Mouse (Mus musculus) retina, embryonic 14.5 days (tissue): Measurements from ENCODE around the gene Dedd.

ENCODE experiments used
- DNase-seq: peaks from one replicate; pipeline ENCODE4 v3.0.0-alpha.2; 2015; ENCODE audit warnings: low spot score

Dedd gene

DNA sequence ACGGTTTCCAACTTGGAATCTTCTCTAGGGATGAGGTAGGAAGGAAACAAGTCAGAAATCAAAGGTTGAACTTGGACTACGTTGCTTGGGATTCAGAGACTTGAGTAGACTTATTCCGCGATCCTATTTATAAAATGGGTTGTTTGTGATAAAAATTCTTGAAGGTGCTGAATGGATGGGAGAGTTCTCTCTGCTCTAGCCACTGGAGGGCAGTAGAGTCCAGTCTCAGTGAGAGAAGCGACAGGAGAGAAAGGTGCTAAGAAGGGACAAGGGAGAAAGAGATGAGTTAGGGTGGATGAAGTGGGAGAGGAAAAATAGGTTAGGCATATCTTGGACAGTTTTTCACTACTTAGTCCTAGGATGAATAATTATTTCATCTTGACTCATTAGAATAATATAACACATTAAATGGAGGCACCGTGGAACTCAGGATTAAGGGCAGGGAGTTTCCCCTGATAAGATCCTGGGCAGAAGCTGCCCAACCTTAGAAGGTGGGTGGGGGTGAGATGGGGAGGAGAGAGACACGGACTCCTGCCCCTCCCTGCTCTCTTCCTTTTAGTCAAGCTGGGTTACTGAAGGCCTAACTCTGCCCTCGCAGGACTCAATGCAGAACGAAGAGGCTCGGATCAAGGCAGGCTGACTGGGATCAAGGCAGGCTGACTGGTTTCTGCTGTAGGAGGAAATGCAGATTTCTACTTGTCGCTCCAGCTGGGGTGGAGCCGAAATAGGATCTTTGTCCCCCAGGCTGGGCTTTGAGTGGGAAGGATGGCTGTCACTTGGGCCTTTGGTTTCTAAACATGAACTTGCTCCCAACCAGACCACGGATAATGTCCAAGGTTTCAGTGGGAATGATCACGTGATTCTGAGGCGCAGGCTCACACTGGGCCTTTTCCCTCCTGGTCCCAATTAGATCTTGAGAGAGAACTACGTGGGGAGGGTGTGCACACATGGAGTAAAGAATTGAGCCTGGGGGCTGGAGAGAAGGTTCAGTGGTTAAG is 32.5 kb downstream of the Dedd start:
- peak; percentile 90 for DNase-seq

DNA sequence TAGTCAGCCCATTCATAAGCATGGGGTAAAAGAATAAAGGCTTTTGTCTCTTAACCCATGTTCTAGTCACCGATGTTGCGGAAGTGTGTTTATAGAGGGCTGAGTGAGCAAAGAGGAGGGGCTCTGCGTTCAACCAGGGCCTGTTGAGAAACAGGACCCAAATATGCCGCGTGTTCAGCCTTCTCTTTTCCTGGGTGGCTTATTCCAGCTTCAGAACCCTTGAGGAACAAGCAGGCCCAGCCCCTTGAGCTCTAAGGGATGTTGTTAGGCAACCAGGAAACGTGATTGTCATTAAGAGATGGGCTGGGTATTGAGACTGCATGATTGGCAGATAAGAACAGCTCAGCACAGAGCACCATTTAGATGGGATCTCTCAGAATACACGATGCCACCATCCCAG is 37.0 kb downstream of the Dedd start:
- DNase-seq = no peak

DNA sequence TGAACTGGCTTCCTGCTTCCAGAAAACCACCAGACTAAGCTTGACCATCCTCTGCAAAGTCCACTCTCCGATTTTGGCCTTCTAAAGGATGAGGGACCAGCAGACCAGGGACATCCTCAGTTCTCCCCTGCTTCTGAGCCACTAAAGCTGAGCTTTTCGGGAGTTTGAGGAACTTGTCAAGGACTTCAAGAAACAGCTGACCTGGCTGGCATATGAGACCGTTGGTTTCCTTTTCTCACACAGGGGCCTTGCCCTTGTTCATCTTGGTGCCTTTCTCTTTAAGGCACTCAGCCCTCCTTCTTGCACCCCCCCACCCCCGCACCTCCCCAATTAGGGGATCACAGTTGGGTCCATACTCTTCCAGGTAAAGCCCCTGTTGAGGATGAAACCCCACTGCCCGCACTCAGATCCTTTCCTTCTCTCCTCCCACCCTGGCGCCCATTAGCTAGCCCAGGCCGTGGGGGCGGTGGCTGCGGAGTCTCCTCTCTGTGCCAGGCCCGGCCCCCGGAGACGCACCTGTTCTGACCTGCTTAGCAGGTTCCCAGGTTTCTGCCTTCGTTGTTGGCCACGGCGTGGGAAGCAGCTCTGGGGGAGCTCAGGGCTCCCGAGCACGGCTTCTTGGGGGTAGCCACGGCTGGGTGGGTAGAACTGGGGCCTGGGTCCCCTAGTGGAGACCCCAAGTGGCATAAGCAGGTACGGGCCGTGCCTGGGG is 41.1 kb downstream of the Dedd start, which contains the start of gene Nectin4:
Nectin4 (plus strand) TSS at position 255 of the 712 bp plus-strand sequence.
- no peak for DNase-seq

DNA sequence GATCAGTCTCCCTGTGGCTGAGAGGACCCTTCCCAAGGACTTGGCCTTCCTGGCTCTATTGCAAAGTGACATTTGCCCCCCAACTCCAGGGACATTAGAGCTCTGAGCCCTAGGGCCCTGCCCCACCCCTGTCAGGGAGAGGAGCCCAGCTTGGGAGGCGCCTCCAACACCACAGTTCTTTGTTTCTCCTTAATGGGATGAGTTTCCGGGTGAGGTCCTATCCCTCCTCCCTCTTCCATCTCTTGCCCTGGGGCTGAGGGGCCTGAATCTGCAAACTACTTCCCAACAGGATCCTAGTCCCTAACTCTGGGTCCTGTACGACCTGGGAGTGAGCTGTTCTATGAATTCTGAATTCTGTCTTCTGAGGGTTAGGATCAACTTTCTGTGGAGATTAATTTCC is 43.9 kb downstream of the Dedd start:
- no peak for DNase-seq

DNA sequence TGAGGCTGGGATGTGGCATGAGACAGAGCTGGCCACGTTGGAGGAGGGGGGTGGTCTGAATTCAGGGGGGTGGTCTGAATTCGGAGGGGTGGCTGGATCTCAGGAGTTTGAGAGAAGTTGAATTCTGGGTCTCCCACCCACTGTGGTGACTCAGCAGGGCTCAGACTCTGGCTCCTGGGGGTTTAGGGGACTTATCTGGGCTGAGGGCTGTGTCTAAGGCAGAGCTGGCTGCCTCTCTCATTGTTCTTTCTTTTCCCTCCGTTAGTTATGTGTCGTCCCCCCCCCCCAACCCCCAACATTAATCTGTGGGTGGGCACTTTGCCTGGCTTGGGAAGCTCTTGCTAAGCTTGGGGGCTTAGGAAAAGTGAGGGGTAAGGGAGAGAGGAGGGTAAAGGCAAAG is 45.0 kb downstream of the Dedd start:
- no peak for DNase-seq

DNA sequence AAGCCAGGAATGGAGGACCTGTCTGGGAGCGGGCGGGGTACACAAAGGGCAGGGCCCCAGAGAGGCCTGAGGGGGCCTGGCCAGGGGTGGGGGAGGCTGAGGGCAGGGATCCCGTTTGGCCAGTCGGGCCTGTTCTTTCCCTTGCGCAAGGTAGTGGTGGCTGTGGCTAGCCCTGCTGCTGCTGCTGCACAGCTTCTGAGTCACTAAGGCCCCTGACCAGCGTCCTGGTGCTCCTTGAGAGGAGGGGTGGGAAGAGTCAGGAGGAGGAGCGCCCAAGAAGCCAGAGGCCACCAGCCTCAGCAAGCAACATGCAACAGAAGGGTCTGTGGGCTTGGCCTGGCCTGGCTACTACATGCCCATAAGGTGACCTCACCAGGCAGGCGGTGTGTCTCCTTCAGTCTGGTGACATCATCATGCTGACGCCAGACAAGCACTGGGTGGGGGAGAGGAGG is 46.7 kb downstream of the Dedd start:
- no peak for DNase-seq

DNA sequence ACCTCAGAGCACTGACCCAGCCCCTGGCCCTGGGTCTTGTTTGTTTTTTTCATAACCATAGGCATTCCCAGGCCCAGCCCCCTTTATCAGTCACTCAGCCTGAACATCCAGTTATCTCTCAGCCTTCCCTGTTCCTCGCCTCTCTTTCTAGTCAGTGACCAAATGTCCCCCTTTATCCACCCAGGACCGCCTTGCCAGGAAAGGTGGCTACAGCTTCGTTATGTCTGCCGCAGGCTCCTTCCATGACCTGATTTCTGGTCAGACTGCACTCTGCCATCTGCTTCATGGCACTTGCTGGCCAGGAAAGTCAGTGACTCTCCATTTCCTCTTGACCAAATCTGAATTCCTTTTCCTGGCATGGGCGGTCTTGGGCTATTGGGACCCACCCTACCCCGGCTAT is 49.4 kb downstream of the Dedd start:
- DNase-seq = no peak

DNA sequence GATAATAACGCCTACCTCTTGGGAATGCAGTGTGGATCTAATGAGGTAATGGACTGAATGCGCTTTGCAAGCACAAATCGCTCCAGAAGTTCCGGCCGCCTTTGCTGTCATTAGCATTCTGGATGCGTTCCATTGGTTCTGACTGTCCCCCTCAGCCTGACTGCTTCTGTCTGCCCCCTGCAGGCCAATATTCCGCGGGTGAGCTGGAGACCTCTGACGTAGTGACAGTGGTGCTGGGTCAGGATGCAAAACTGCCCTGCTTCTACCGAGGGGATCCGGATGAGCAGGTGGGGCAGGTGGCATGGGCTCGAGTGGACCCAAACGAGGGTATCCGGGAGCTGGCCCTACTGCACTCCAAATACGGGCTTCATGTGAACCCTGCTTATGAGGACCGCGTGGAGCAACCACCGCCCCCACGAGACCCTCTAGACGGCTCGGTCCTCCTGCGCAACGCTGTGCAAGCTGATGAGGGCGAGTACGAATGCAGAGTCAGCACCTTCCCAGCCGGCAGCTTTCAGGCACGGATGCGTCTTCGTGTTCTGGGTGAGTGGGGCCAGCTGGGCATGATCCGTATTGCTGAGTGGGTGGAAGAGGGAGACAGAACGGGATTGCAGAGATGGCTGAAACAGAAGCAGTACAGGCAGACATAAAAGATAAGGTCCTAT is 51.1 kb downstream of the Dedd start:
- peak; percentile 83 for DNase-seq

DNA sequence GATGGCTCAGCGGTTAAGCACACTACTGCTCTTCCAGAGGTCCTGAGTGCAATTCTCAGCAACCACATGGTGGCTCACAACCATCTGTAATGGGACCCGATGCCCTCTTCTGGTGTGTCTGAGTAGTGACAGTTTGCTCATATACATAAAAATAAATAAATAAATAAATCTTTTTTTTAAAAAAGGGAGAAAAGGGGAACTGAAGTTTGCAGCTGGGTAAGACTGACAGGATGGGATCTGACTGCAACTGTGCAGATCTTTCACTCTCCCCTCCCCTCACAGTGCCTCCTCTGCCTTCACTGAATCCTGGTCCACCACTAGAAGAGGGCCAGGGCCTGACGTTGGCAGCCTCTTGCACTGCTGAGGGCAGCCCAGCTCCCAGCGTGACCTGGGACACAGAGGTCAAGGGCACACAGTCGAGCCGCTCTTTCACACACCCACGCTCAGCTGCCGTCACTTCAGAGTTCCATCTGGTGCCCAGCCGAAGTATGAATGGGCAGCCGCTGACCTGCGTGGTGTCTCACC is 53.2 kb downstream of the Dedd start:
- no peak for DNase-seq

DNA sequence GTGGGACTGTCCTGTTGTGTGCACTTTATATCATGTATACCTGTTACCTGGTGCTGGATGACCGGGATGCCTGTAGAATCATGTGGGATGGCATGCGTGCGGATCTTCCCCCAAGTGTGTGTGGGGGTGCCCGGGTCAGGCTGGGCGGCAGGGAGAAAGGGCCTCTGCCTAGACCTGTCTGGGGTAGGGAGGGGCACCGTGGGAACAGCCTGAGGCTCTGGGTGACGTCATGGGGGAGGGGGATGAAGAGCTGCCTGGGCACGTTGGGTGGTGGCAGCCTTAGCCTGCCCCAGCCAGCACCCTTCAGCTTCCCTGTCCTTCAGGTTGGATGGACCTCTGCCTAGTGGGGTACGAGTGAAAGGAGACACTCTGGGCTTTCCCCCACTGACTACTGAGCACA is 55.4 kb downstream of the Dedd start:
- no peak for DNase-seq

DNA sequence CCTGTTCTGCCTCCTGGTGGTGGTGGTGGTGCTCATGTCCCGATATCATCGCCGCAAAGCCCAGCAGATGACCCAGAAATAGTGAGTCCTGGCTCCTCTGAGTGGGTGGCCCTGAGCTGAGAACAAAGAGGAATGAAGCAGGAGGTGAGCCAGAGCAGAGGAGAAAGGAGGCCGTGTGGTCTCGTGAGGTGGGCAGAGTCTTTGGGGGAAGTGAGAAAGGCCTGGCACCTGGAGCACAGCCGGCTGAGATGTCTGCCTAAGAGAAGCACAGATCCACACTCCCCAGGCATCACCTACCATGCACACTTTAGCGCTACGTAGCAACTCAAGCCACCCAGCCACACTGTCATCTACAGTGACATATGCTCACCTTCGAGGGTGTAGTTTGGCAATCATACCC is 56.2 kb downstream of the Dedd start:
- peak; percentile 26 for DNase-seq

DNA sequence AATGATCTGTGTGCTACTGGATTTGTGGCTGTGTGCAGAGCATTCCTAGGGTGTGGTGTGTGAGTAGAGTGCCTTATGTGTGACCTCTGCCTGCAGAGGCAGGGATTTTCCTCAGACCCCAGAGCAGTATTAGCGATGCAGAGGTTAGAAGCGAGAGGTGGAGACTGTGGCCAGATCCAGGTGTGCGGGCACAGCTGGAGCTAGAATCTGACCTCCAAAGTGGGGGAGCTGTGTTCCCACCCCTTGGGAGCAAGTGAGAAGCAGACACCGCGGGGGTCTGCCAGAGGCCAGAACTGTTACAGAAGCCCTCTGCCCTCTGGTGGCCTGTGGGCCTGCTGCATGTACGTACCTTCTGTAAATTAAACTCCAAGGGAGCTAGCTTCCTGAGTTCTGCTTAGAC is 58.2 kb downstream of the Dedd start:
- DNase-seq = peak; percentile 69

DNA sequence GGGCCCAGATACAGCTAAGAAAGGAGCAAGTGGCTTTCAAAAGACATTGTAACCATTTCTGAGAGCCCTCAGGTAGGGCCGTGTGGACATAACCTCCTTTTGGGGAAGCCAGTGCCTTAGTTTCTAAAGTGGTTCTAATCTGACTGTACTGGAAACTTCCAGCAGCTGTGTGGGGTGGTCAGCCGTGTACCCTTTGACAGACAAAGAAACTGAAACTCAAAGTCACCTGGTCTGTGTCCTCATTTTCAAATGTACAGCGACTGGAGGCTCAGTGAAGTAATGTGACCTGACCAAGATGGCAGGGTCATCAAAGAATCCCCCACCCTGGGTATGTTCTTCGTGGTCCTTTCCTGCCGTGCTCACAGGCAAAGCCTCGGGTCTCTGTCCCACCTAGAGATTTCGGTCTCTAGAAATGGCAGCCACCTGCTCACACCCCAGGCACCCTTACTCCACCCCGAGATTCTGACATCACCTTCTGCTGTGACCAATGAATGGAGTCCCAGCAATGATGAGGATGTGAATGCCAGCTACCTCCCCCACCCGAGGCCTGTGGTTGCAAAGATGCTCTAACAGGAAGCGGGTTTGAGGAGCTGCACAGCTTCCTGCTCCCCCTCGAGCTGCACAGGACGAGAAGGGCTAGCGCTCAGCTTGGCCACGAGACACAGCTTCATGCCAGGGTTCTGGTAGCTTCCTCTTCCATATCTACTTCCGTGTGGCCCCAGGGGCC is 59.6 kb downstream of the Dedd start, which contains the start of gene Arhgap30:
Arhgap30 (plus strand) TSS at position 579 of the 727 bp plus-strand sequence.
- no peak for DNase-seq

DNA sequence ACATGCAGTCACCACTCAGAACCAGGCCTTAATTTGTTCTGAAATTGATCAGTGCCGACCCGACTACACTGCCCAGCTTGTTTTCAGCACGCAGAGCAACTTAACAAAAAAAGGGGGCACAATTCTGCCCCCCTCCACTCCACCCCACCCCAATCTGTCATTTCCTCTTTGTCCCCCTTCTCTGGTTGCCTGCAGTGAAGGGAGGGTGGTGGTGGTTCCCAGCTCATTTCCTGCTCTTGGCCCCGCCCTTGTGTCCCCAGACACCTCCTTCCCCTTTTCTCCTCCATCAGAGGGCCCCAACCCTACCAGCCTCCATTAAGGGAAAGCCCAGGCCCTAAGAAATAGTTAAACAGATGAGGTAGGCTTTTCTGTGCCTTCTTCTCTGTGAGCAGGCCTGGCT is 61.2 kb downstream of the Dedd start:
- DNase-seq = no peak
